In genomic region chr3:57945765-57946164, GRCm38 (mm10) we compare ENCODE assay signal across 24 mouse cellular contexts.
DNase-seq lines count a peak whose midpoint lies in the region; ATAC-seq and TF ChIP-seq lines count a peak whose summit lies in the region.
"Had no signal": no experiment of that assay in that cellular context is flagged by ENCODE, and none has a peak within 500 bp of the region (broad histone marks: within the 10 kb centered on the region; RNA-seq: fewer than 3 reads in every experiment).

No protein-coding gene starts in this region.

- peak; percentile 21 for DNase-seq in heart, adult 11 months
- DNase-seq in heart, adult 8-10 months (ENCODE audit: low spot score): no peak
- DNase-seq in midbrain, embryonic 14.5 days: peak; percentile 56
- DNase-seq in midbrain, embryonic 11.5 days (ENCODE audit: low spot score, missing footprints): no peak
- DNase-seq in brain, embryonic 14.5 days (ENCODE audit: low read depth): peak; percentile 56
- peak; percentile 6 for DNase-seq in midbrain, postnatal 0 days (ENCODE audit: low spot score)
- DNase-seq: adrenal gland, adult 2 months; adrenal gland, postnatal 14 days; cerebellum, adult 11-12 months; cerebellum, adult 8-10 months; cerebellum, postnatal 10 days; cerebellum, postnatal 36 days; embryo, embryonic 11 days; gastrocnemius, postnatal 14 days; heart, adult 18-20 months; heart, postnatal 14 days; heart, postnatal 4 days had no signal

- no peak overlapping the region for H3K27ac ChIP-seq in midbrain, embryonic 14.5 days (replicated peaks; ENCODE audit: low read depth, low read length)
- H3K27ac ChIP-seq in midbrain, embryonic 11.5 days (ENCODE audit: low read depth, low read length): no peak overlapping the region
- no peak overlapping the region for H3K27ac ChIP-seq in midbrain, postnatal 0 days (ENCODE audit: low read depth, low read length)
- H3K27ac ChIP-seq: embryonic facial prominence, embryonic 15.5 days; forebrain, embryonic 12.5 days; heart, embryonic 10.5 days; heart, embryonic 13.5 days had no signal

- no peak for ATAC-seq in midbrain, embryonic 14.5 days (ENCODE audit: low FRiP score, low TSS enrichment)
- ATAC-seq in midbrain, embryonic 11.5 days (ENCODE audit: low FRiP score): no peak
- ATAC-seq in midbrain, postnatal 0 days (ENCODE audit: low FRiP score): no peak
- ATAC-seq: CD4-positive, CD25-positive, alpha-beta regulatory T cell, adult 4 months; forebrain, embryonic 16.5 days; intestine, postnatal 0 days had no signal

- H3K4me1 ChIP-seq in midbrain, embryonic 14.5 days (ENCODE audit: control insufficient read depth, insufficient read depth, low read length): peaks cover 4% of the 10 kb centered on the region
- peaks cover under 1% of the 10 kb centered on the region; the same call in 1 of the 2 replicates for H3K4me1 ChIP-seq in midbrain, embryonic 11.5 days (ENCODE audit: control insufficient read depth, insufficient read depth, low read length)
- no peaks in the 10 kb centered on the region for H3K4me1 ChIP-seq in midbrain, postnatal 0 days (ENCODE audit: insufficient read depth, low read length)
- H3K4me1 ChIP-seq: embryonic facial prominence, embryonic 15.5 days had no signal

- H3K36me3 ChIP-seq in midbrain, embryonic 14.5 days (ENCODE audit: control insufficient read depth, insufficient read depth, low read length): no peaks in the 10 kb centered on the region
- no peaks in the 10 kb centered on the region for H3K36me3 ChIP-seq in midbrain, embryonic 11.5 days (ENCODE audit: control insufficient read depth, insufficient read depth, low read length)
- H3K36me3 ChIP-seq in midbrain, postnatal 0 days (ENCODE audit: insufficient read depth, low read length): no peaks in the 10 kb centered on the region
- H3K36me3 ChIP-seq: embryonic facial prominence, embryonic 15.5 days; forebrain, embryonic 12.5 days; heart, embryonic 10.5 days; heart, embryonic 13.5 days had no signal

- no peak overlapping the region for H3K4me2 ChIP-seq in midbrain, embryonic 14.5 days (ENCODE audit: low read length)
- H3K4me2 ChIP-seq in midbrain, embryonic 11.5 days: no peak overlapping the region
- no peak overlapping the region for H3K4me2 ChIP-seq in midbrain, postnatal 0 days (ENCODE audit: low read depth, low read length, poor library complexity, severe bottlenecking)
- H3K4me2 ChIP-seq: embryonic facial prominence, embryonic 15.5 days; forebrain, embryonic 12.5 days; heart, embryonic 13.5 days had no signal

- H3K9me3 ChIP-seq in midbrain, embryonic 14.5 days (ENCODE audit: control insufficient read depth, low read length): no peaks in the 10 kb centered on the region
- H3K9me3 ChIP-seq in midbrain, embryonic 11.5 days (ENCODE audit: control insufficient read depth, low read length): no peaks in the 10 kb centered on the region
- H3K9me3 ChIP-seq in midbrain, postnatal 0 days (ENCODE audit: low read length): no peaks in the 10 kb centered on the region
- H3K9me3 ChIP-seq: embryonic facial prominence, embryonic 15.5 days; forebrain, embryonic 12.5 days; heart, embryonic 10.5 days; heart, embryonic 13.5 days had no signal

- H3K27me3 ChIP-seq in midbrain, embryonic 14.5 days (ENCODE audit: control insufficient read depth, insufficient read depth, low read length): no peaks in the 10 kb centered on the region
- H3K27me3 ChIP-seq in midbrain, embryonic 11.5 days (ENCODE audit: control insufficient read depth, insufficient read depth, low read length): no peaks in the 10 kb centered on the region
- H3K27me3 ChIP-seq in midbrain, postnatal 0 days (ENCODE audit: insufficient read depth, low read length): no peaks in the 10 kb centered on the region
- H3K27me3 ChIP-seq: embryonic facial prominence, embryonic 15.5 days; forebrain, embryonic 12.5 days; heart, embryonic 13.5 days had no signal

- WGBS in midbrain, embryonic 14.5 days: 38% methylated on average over 5 of the region's 5 CpGs
- WGBS in midbrain, embryonic 11.5 days: 64% methylated on average over 5 of the region's 5 CpGs
- 33% methylated on average over 5 of the region's 5 CpGs for WGBS in midbrain, postnatal 0 days

- no peak overlapping the region for H3K9ac ChIP-seq in midbrain, embryonic 14.5 days (replicated peaks; ENCODE audit: low read length)
- H3K9ac ChIP-seq in midbrain, embryonic 11.5 days (ENCODE audit: low read length): no peak overlapping the region
- no peak overlapping the region for H3K9ac ChIP-seq in midbrain, postnatal 0 days (replicated peaks; ENCODE audit: low read length, poor library complexity, severe bottlenecking)
- H3K9ac ChIP-seq: embryonic facial prominence, embryonic 15.5 days; forebrain, embryonic 12.5 days; heart, embryonic 13.5 days had no signal

- TF ChIP-seq POLR2A in brain, embryonic 14.5 days (IDR thresholded peaks at IDR 0.05; ENCODE audit: borderline replicate concordance, extremely low read depth, insufficient read depth, insufficient read length, poor library complexity, severe bottlenecking): no peak

- TF ChIP-seq CTCF in brain, embryonic 14.5 days (IDR thresholded peaks at IDR 0.05; ENCODE audit: borderline replicate concordance, extremely low read depth, insufficient read depth, insufficient read length): no peak
- TF ChIP-seq CTCF in midbrain, postnatal 0 days (IDR thresholded peaks at IDR 0.05): no peak

- H3K4me3 ChIP-seq in midbrain, embryonic 14.5 days (replicated peaks; ENCODE audit: low read depth, low read length): no peak overlapping the region
- H3K4me3 ChIP-seq in midbrain, embryonic 11.5 days (ENCODE audit: low read depth, low read length): no peak overlapping the region
- no peak overlapping the region for H3K4me3 ChIP-seq in midbrain, postnatal 0 days (ENCODE audit: low read depth, low read length)
- H3K4me3 ChIP-seq: embryonic facial prominence, embryonic 15.5 days; forebrain, embryonic 12.5 days; heart, embryonic 10.5 days; heart, embryonic 13.5 days had no signal

Comparison
In these comparisons a context has a peak if more than half of its experiments do, and no peak if none do; other contexts are left out.
1. DNase-seq: peak in heart, adult 11 months (single experiment), midbrain, embryonic 14.5 days (single experiment), brain, embryonic 14.5 days (single experiment) and midbrain, postnatal 0 days (single experiment); none in heart, adult 8-10 months (single experiment) and midbrain, embryonic 11.5 days (single experiment).